Mouse (Mus musculus): Measurements from ENCODE around the gene Yju2. TPM values are rescaled to one million over a fixed set of nuclear protein-coding genes. Genes with fewer than 3 reads are reported as not detected.

Gene Yju2
- total and polyA plus RNA-seq, 3 experiments = 10.7 to 14.4 (median 12.9) TPM

DNA sequence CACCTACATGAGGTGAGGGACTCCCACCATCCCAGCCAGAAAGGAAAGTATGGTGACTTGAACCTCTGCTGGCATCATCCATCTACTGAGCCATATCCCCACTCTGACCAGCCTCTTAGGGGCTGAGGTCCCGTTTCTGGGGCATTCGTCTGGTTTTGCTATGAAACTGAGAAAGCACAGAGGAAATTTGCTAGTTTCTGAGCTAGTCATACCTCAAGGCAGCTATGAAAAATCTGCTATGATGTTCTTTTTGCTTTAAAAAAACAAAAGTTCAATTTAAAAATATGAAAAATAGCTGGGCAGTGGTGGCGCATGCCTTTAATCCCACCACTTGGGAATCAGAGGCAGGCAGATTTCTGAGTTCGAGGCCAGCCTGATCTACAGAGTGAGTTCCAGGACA lies 10.3 kb upstream of the Yju2 start:
- in situ Hi-C loops (cut with MboI; ENCODE audit: low pct_ligation_motif_present, low pct_unique_long_range_greater_than_20kb, low sequenced_read_pairs) = no loop called here

DNA sequence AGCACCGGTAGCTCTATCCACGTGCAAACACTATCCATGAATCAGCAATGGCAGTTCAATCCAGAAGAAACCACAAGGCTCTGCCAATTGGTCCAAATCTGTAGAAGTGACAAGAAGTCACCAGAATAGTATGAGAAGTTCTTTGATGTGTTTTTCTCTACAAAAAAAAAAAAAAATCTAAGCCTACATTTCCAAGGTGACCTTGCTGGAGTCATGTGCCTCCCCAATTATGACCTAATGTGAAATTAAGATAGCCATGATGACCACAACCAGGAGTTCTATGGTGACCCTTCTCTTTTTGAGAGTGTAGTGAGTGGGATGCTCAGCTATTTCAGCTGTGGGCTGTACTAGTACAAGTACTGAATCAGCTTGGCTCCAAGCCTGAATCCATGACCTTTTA lies 9.5 kb upstream of the Yju2 start, which contains the start of gene Zfp119b:
Gene Zfp119b, minus strand, starts transcription at position 101 of the 400 bp plus-strand sequence.
- dilution Hi-C loops (cut with MboI; ENCODE audit: extremely low pct_ligation_motif_present, extremely low pct_unique_long_range_greater_than_20kb, low sequenced_read_pairs) = no loop called here

More for the DNA sequence above, 10.3 kb upstream of the Yju2 start:
- Histone ChIP-seq H3K9me3 (replicated peaks; ENCODE audit: low read length) (no peaks in the 10 kb centered on the region), H3K27ac (ENCODE audit: insufficient read depth, low read depth) (peak overlapping the region; percentile 69), H3K36me3 (replicated peaks in 1 of 2; ENCODE audit: control insufficient read depth in 1 of 2, insufficient read depth in 1 of 2, low read length in 1 of 2) (peaks cover under 1% of the 10 kb centered on the region in 2 experiments), H3K4me1 (ENCODE audit: control insufficient read depth in 1 of 2, insufficient read depth in 2 of 2) (peaks cover 30 to 53% of the 10 kb centered on the region in 2 experiments), H3K9ac (ENCODE audit: insufficient read depth, low read depth) (no peak overlapping the region), H3K79me2 (replicated peaks; ENCODE audit: control insufficient read depth, extremely low read depth, insufficient read depth, poor library complexity, severe bottlenecking) (peaks cover 11% of the 10 kb centered on the region), H3K27me3 (replicated peaks) (no peaks in the 10 kb centered on the region), H3K4me2 (ENCODE audit: insufficient read depth, low read depth, poor library complexity, severe bottlenecking) (no peak overlapping the region), H3K4me3 (replicated peaks in 1 of 3; ENCODE audit: low read depth in 2 of 3, low read length in 2 of 3, poor library complexity in 1 of 3) (no peak overlapping the region)
- no peak for TF ChIP-seq E2F4 (IDR thresholded peaks at IDR 0.05; ENCODE audit: insufficient replicate concordance, low read depth, low read length)
- no peak for TF ChIP-seq GABPA (IDR thresholded peaks at IDR 0.05; ENCODE audit: insufficient replicate concordance, low read depth, low read length)
- TF ChIP-seq ZNF384 (IDR thresholded peaks at IDR 0.05; ENCODE audit: low read depth, low read length) = peak; percentile 54; the same call in 1 of the 2 replicates
- no peak for TF ChIP-seq MAFK (IDR thresholded peaks at IDR 0.05; ENCODE audit: insufficient replicate concordance, low read length)
- TF ChIP-seq RCOR1 (conservative IDR thresholded peaks at IDR 0.05; ENCODE audit: low read depth, low read length) = 0 out of 2 replicates have a peak, but pooled peaks have one; percentile 38
- TF ChIP-seq CHD2 (IDR thresholded peaks at IDR 0.05; ENCODE audit: low read length) = no peak
- no peak for TF ChIP-seq UBTF (IDR thresholded peaks at IDR 0.05; ENCODE audit: low read depth, low read length)
- TF ChIP-seq NELFE (IDR thresholded peaks at IDR 0.05; ENCODE audit: low read depth, low read length) = no peak
- no peak for TF ChIP-seq USF2 (conservative IDR thresholded peaks at IDR 0.05; ENCODE audit: low read depth, low read length)
- no peak; the same call in 1 of the 2 replicates for TF ChIP-seq RAD21 (IDR thresholded peaks at IDR 0.05; ENCODE audit: low read depth, low read length)
- TF ChIP-seq TCF12 (IDR thresholded peaks at IDR 0.05; ENCODE audit: low read depth, low read length) = 0 out of 2 replicates have a peak, but pooled peaks have one; percentile 51
- no peak for TF ChIP-seq ZKSCAN1 (IDR thresholded peaks at IDR 0.05; ENCODE audit: borderline replicate concordance, low read depth, low read length)
- no peak for TF ChIP-seq JUN (IDR thresholded peaks at IDR 0.05; ENCODE audit: insufficient read depth, low read depth, low read length)
- TF ChIP-seq MEF2A (IDR thresholded peaks at IDR 0.05; ENCODE audit: borderline replicate concordance, low read depth, low read length) = peak; percentile 57; the same call in 1 of the 2 replicates
- TF ChIP-seq POLR2A (IDR thresholded peaks at IDR 0.05; ENCODE audit: low read depth, low read length) = no peak
- 0 out of 2 replicates have a peak, but pooled peaks have one; percentile 52 for TF ChIP-seq TBP (conservative IDR thresholded peaks at IDR 0.05; ENCODE audit: low read depth, low read length)
- no peak; the same call in 1 of the 2 replicates for TF ChIP-seq ETS1 (conservative IDR thresholded peaks at IDR 0.05; ENCODE audit: low read depth, low read length)
- TF ChIP-seq JUND (conservative IDR thresholded peaks at IDR 0.05; ENCODE audit: low read depth, low read length) = no peak
- TF ChIP-seq SMC3 (IDR thresholded peaks at IDR 0.05; ENCODE audit: low read depth, low read length) = no peak
- TF ChIP-seq PAX5 (IDR thresholded peaks at IDR 0.05; ENCODE audit: low read length) = no peak
- no peak for TF ChIP-seq MAX (IDR thresholded peaks at IDR 0.05; ENCODE audit: low read length)
- TF ChIP-seq ZC3H11A (IDR thresholded peaks at IDR 0.05; ENCODE audit: low read depth, low read length) = no peak
- TF ChIP-seq CHD1 (IDR thresholded peaks at IDR 0.05; ENCODE audit: low read depth, low read length) = no peak
- TF ChIP-seq ELF1 (IDR thresholded peaks at IDR 0.05; ENCODE audit: low read depth, low read length) = peak; percentile 11; the same call in 1 of the 2 replicates
- no peak for TF ChIP-seq MYC (IDR thresholded peaks at IDR 0.05; ENCODE audit: low read depth, low read length)
- TF ChIP-seq IRF4 (IDR thresholded peaks at IDR 0.05; ENCODE audit: low read depth, low read length) = peak; percentile 78; the same call in 1 of the 2 replicates
- no peak for TF ChIP-seq POLR2AphosphoS2 (IDR thresholded peaks at IDR 0.05; ENCODE audit: low read depth, low read length)
- peak; percentile 71 for TF ChIP-seq BHLHE40 (IDR thresholded peaks at IDR 0.05; ENCODE audit: low read depth, low read length)
- no peak for TF ChIP-seq MXI1 (IDR thresholded peaks at IDR 0.05; ENCODE audit: low read depth, low read length)
- no peak for TF ChIP-seq NRF1 (IDR thresholded peaks at IDR 0.05; ENCODE audit: low read depth, low read length)
- peak; percentile 79 for TF ChIP-seq EP300 (IDR thresholded peaks at IDR 0.05; ENCODE audit: low read length)
- no peak for TF ChIP-seq CTCF (conservative IDR thresholded peaks at IDR 0.05 in 1 of 2, IDR thresholded peaks at IDR 0.05 in 1 of 2; ENCODE audit: low read depth in 2 of 2, low read length in 2 of 2)
- no peak; the same call in 1 of the 2 replicates for TF ChIP-seq HCFC1 (IDR thresholded peaks at IDR 0.05; ENCODE audit: low read depth, low read length)
- TF ChIP-seq SIN3A (IDR thresholded peaks at IDR 0.05; ENCODE audit: low read length) = no peak
- TF ChIP-seq MAZ (IDR thresholded peaks at IDR 0.05; ENCODE audit: low read depth, low read length) = no peak
- TF ChIP-seq KAT2A (IDR thresholded peaks at IDR 0.05; ENCODE audit: insufficient replicate concordance, low read length) = no peak
- no peak for TF ChIP-seq USF1 (IDR thresholded peaks at IDR 0.05; ENCODE audit: low read depth, low read length)
- TF ChIP-seq ZMIZ1 (IDR thresholded peaks at IDR 0.05; ENCODE audit: low read depth, low read length) = no peak
- dilution Hi-C loops (cut with MboI; ENCODE audit: extremely low pct_ligation_motif_present, extremely low pct_unique_long_range_greater_than_20kb, low sequenced_read_pairs) = no loop called here
- no peak for DNase-seq (ENCODE audit: extremely low read depth)

More for the DNA sequence above, 9.5 kb upstream of the Yju2 start, which contains the start of gene Zfp119b:
- no peak within 1 kb of the TSS for H3K4me3 ChIP-seq (replicated peaks in 1 of 3; ENCODE audit: low read depth in 2 of 3, low read length in 2 of 3, poor library complexity in 1 of 3)
- no peaks in the 10 kb centered on the region for H3K27me3 ChIP-seq (replicated peaks)
- H3K27ac ChIP-seq (ENCODE audit: insufficient read depth, low read depth) = peak within 1 kb of the TSS; percentile 84
- no peak within 1 kb of the TSS for H3K9ac ChIP-seq (ENCODE audit: insufficient read depth, low read depth)
- H3K4me2 ChIP-seq (ENCODE audit: insufficient read depth, low read depth, poor library complexity, severe bottlenecking) = no peak within 1 kb of the TSS
- H3K79me2 ChIP-seq (replicated peaks; ENCODE audit: control insufficient read depth, extremely low read depth, insufficient read depth, poor library complexity, severe bottlenecking) = peaks cover 16% of the 10 kb centered on the region
- H3K36me3 ChIP-seq (replicated peaks in 1 of 2; ENCODE audit: control insufficient read depth in 1 of 2, insufficient read depth in 1 of 2, low read length in 1 of 2) = peaks cover 0 to 4% of the 10 kb centered on the region in 2 experiments
- DNase-seq (ENCODE audit: extremely low read depth) = no peak
- in situ Hi-C loops (cut with MboI; ENCODE audit: low pct_ligation_motif_present, low pct_unique_long_range_greater_than_20kb, low sequenced_read_pairs) = no loop called here
- H3K9me3 ChIP-seq (replicated peaks; ENCODE audit: low read length) = no peaks in the 10 kb centered on the region
- peaks cover 29 to 51% of the 10 kb centered on the region in 2 experiments for H3K4me1 ChIP-seq (ENCODE audit: control insufficient read depth in 1 of 2, insufficient read depth in 2 of 2)
- TF ChIP-seq JUN (IDR thresholded peaks at IDR 0.05; ENCODE audit: insufficient read depth, low read depth, low read length) (no peak), ZNF384 (IDR thresholded peaks at IDR 0.05; ENCODE audit: low read depth, low read length) (0 out of 2 replicates have a peak, but pooled peaks have one; percentile 12)
